Mouse (Mus musculus): ENCODE data around the gene Elavl3. TPM values are rescaled to one million over a fixed set of nuclear protein-coding genes. Genes with fewer than 3 reads are reported as not detected.
A peak's percentile ranks its signal among the peaks of the same experiment; 100 is the strongest.

Elavl3 gene
- polyA plus RNA-seq, 1 experiment: 115 TPM

GRCm38 (mm10) chr9:22065642-22066041 is 13.8 kb upstream of the Elavl3 start:
- Histone ChIP-seq H3K4me1 (ENCODE audit: control insufficient read depth, insufficient read depth, low read length) (0 out of 2 replicates have a peak, but pooled peaks cover 2% of the 10 kb centered on the region), H3K4me3 (ENCODE audit: insufficient read depth, low read length) (no peak overlapping the region), H3K27ac (ENCODE audit: insufficient read depth, low read length) (no peak overlapping the region)
- TF ChIP-seq POLR2A (IDR thresholded peaks at IDR 0.05; ENCODE audit: extremely low read depth, insufficient read depth, low read length) (no peak), CTCF (IDR thresholded peaks at IDR 0.05; ENCODE audit: extremely low read depth, insufficient read depth, low read length) (no peak)

- Histone ChIP-seq H3K27ac (ENCODE audit: insufficient read depth, low read length) (no peak overlapping the region), H3K4me1 (ENCODE audit: control insufficient read depth, insufficient read depth, low read length) (0 out of 2 replicates have a peak, but pooled peaks cover 2% of the 10 kb centered on the region), H3K4me3 (ENCODE audit: insufficient read depth, low read length) (no peak overlapping the region)
- TF ChIP-seq CTCF (IDR thresholded peaks at IDR 0.05; ENCODE audit: extremely low read depth, insufficient read depth, low read length): no peak
- no peak for TF ChIP-seq POLR2A (IDR thresholded peaks at IDR 0.05; ENCODE audit: extremely low read depth, insufficient read depth, low read length)
Observed at GRCm38 (mm10) chr9:22064341-22064740, 12.5 kb upstream of the Elavl3 start.

GRCm38 (mm10) chr9:22061339-22061738 is 9.5 kb upstream of the Elavl3 start:
- Histone ChIP-seq H3K4me1 (ENCODE audit: control insufficient read depth, insufficient read depth, low read length) (0 out of 2 replicates have a peak, but pooled peaks cover 2% of the 10 kb centered on the region), H3K4me3 (ENCODE audit: insufficient read depth, low read length) (no peak overlapping the region), H3K27ac (ENCODE audit: insufficient read depth, low read length) (no peak overlapping the region)
- TF ChIP-seq POLR2A (IDR thresholded peaks at IDR 0.05; ENCODE audit: extremely low read depth, insufficient read depth, low read length) (no peak), CTCF (IDR thresholded peaks at IDR 0.05; ENCODE audit: extremely low read depth, insufficient read depth, low read length) (no peak)

- no peak for TF ChIP-seq CTCF (IDR thresholded peaks at IDR 0.05; ENCODE audit: extremely low read depth, insufficient read depth, low read length)
- TF ChIP-seq POLR2A (IDR thresholded peaks at IDR 0.05; ENCODE audit: extremely low read depth, insufficient read depth, low read length): no peak
- Histone ChIP-seq H3K4me1 (ENCODE audit: control insufficient read depth, insufficient read depth, low read length) (0 out of 2 replicates have a peak, but pooled peaks cover 2% of the 10 kb centered on the region), H3K27ac (ENCODE audit: insufficient read depth, low read length) (no peak overlapping the region), H3K4me3 (ENCODE audit: insufficient read depth, low read length) (no peak overlapping the region)
Observed at GRCm38 (mm10) chr9:22058011-22058424, 6.2 kb upstream of the Elavl3 start.

- Histone ChIP-seq H3K27ac (ENCODE audit: insufficient read depth, low read length) (no peak overlapping the region), H3K4me1 (ENCODE audit: control insufficient read depth, insufficient read depth, low read length) (0 out of 2 replicates have a peak, but pooled peaks cover 2% of the 10 kb centered on the region), H3K4me3 (ENCODE audit: insufficient read depth, low read length) (no peak overlapping the region)
- TF ChIP-seq CTCF (IDR thresholded peaks at IDR 0.05; ENCODE audit: extremely low read depth, insufficient read depth, low read length) (no peak), POLR2A (IDR thresholded peaks at IDR 0.05; ENCODE audit: extremely low read depth, insufficient read depth, low read length) (no peak)
Observed at GRCm38 (mm10) chr9:22057031-22057517, 5.3 kb upstream of the Elavl3 start.

- no peaks in the 10 kb centered on the region for H3K4me1 ChIP-seq (ENCODE audit: control insufficient read depth, insufficient read depth, low read length)
- no peak overlapping the region for H3K27ac ChIP-seq (ENCODE audit: insufficient read depth, low read length)
- no peak for TF ChIP-seq POLR2A (IDR thresholded peaks at IDR 0.05; ENCODE audit: extremely low read depth, insufficient read depth, low read length)
- no peak for TF ChIP-seq CTCF (IDR thresholded peaks at IDR 0.05; ENCODE audit: extremely low read depth, insufficient read depth, low read length)
- no peak overlapping the region for H3K4me3 ChIP-seq (ENCODE audit: insufficient read depth, low read length)
Observed at GRCm38 (mm10) chr9:22056303-22056910, 4.6 kb upstream of the Elavl3 start.

- TF ChIP-seq POLR2A (IDR thresholded peaks at IDR 0.05; ENCODE audit: extremely low read depth, insufficient read depth, low read length) (no peak), CTCF (IDR thresholded peaks at IDR 0.05; ENCODE audit: extremely low read depth, insufficient read depth, low read length) (no peak)
- H3K4me3 ChIP-seq (ENCODE audit: insufficient read depth, low read length): no peak overlapping the region
- H3K27ac ChIP-seq (ENCODE audit: insufficient read depth, low read length): no peak overlapping the region
- H3K4me1 ChIP-seq (ENCODE audit: control insufficient read depth, insufficient read depth, low read length): no peaks in the 10 kb centered on the region
Observed at GRCm38 (mm10) chr9:22055713-22056112, 3.9 kb upstream of the Elavl3 start.

- TF ChIP-seq POLR2A (IDR thresholded peaks at IDR 0.05; ENCODE audit: extremely low read depth, insufficient read depth, low read length): no peak; the same call in 1 of the 2 replicates
- peak; percentile 55 for TF ChIP-seq CTCF (IDR thresholded peaks at IDR 0.05; ENCODE audit: extremely low read depth, insufficient read depth, low read length)
- no peaks in the 10 kb centered on the region for H3K4me1 ChIP-seq (ENCODE audit: control insufficient read depth, insufficient read depth, low read length)
- no peak overlapping the region; the same call in 1 of the 2 replicates for H3K4me3 ChIP-seq (ENCODE audit: insufficient read depth, low read length)
- H3K27ac ChIP-seq (ENCODE audit: insufficient read depth, low read length): no peak overlapping the region
Observed at GRCm38 (mm10) chr9:22054411-22055076, 2.7 kb upstream of the Elavl3 start.

- no peak for TF ChIP-seq POLR2A (IDR thresholded peaks at IDR 0.05; ENCODE audit: extremely low read depth, insufficient read depth, low read length)
- no peak for TF ChIP-seq CTCF (IDR thresholded peaks at IDR 0.05; ENCODE audit: extremely low read depth, insufficient read depth, low read length)
- peaks cover 3% of the 10 kb centered on the region; the same call in 1 of the 2 replicates for H3K4me1 ChIP-seq (ENCODE audit: control insufficient read depth, insufficient read depth, low read length)
- H3K4me3 ChIP-seq (ENCODE audit: insufficient read depth, low read length): no peak overlapping the region
- H3K27ac ChIP-seq (ENCODE audit: insufficient read depth, low read length): no peak overlapping the region
Observed at GRCm38 (mm10) chr9:22053657-22054056, 1.8 kb upstream of the Elavl3 start.

Measured in cortical plate, adult 2 months (tissue).